Mouse (Mus musculus): ENCODE results near the gene Dut.
A peak's percentile ranks its signal among the peaks of the same experiment; 100 is the strongest.
"Not testable (repeated sequence)": the region's sequence is repeated elsewhere in the genome, so short reads cannot be mapped to it uniquely, and the experiment has no call there.

Gene Dut

GRCm38 (mm10) chr2:125254630-125255029, 7.6 kb downstream of the Dut start:
- no peak for DNase-seq (ENCODE audit: low read depth, low spot score)

- no peak for DNase-seq (ENCODE audit: low read depth, low spot score)
These were observed 8.9 kb downstream of the Dut start for GRCm38 (mm10) chr2:125255886-125256285.

- peak; percentile 45 for DNase-seq (ENCODE audit: low read depth, low spot score)
These were observed 12.5 kb downstream of the Dut start for GRCm38 (mm10) chr2:125259230-125260120.

- DNase-seq (ENCODE audit: low read depth, low spot score), result no peak
These were observed 13.3 kb downstream of the Dut start for GRCm38 (mm10) chr2:125260326-125260725.

GRCm38 (mm10) chr2:125263056-125263455, 16.1 kb downstream of the Dut start:
- no peak for DNase-seq (ENCODE audit: low read depth, low spot score)

- no peak for DNase-seq (ENCODE audit: low read depth, low spot score)
These were observed 16.8 kb downstream of the Dut start for GRCm38 (mm10) chr2:125263753-125264152.

- no peak for DNase-seq (ENCODE audit: low read depth, low spot score)
These were observed 21.9 kb downstream of the Dut start for GRCm38 (mm10) chr2:125268876-125269275.

GRCm38 (mm10) chr2:125275617-125276016, 28.6 kb downstream of the Dut start:
- DNase-seq (ENCODE audit: low read depth, low spot score), result no peak

GRCm38 (mm10) chr2:125276692-125277091, 29.7 kb downstream of the Dut start:
- DNase-seq (ENCODE audit: low read depth, low spot score), result no peak

GRCm38 (mm10) chr2:125278474-125278873, 31.5 kb downstream of the Dut start:
- no peak for DNase-seq (ENCODE audit: low read depth, low spot score)

- DNase-seq (ENCODE audit: low read depth, low spot score), result not testable (repeated sequence)
These were observed 33.0 kb downstream of the Dut start for GRCm38 (mm10) chr2:125279995-125280394.

- DNase-seq (ENCODE audit: low read depth, low spot score), result no peak
These were observed 35.6 kb downstream of the Dut start for GRCm38 (mm10) chr2:125282334-125283206.

- DNase-seq (ENCODE audit: low read depth, low spot score), result no peak
These were observed 38.8 kb downstream of the Dut start for GRCm38 (mm10) chr2:125285777-125286176.

GRCm38 (mm10) chr2:125290197-125290965, 43.4 kb downstream of the Dut start:
- DNase-seq (ENCODE audit: low read depth, low spot score), result no peak

- no peak for DNase-seq (ENCODE audit: low read depth, low spot score)
These were observed 44.1 kb downstream of the Dut start for GRCm38 (mm10) chr2:125291101-125291500.

GRCm38 (mm10) chr2:125292616-125293015, 45.6 kb downstream of the Dut start:
- DNase-seq (ENCODE audit: low read depth, low spot score), result no peak

GRCm38 (mm10) chr2:125293969-125294491, 47.0 kb downstream of the Dut start:
- DNase-seq (ENCODE audit: low read depth, low spot score), result no peak

GRCm38 (mm10) chr2:125295526-125295925, 48.5 kb downstream of the Dut start:
- DNase-seq (ENCODE audit: low read depth, low spot score), result no peak

- no peak for DNase-seq (ENCODE audit: low read depth, low spot score)
These were observed 51.9 kb downstream of the Dut start for GRCm38 (mm10) chr2:125298841-125299240.

- DNase-seq (ENCODE audit: low read depth, low spot score), result no peak
These were observed 55.1 kb downstream of the Dut start for GRCm38 (mm10) chr2:125301877-125302624.

- no peak for DNase-seq (ENCODE audit: low read depth, low spot score)
These were observed 55.6 kb downstream of the Dut start for GRCm38 (mm10) chr2:125302625-125302924.
